Mouse (Mus musculus) embryonic fibroblast, embryonic 13.5 days (primary cell): ENCODE results near the gene Mup4.

Source experiments
- CTCF ChIP-seq: IDR thresholded peaks from 2 replicates; pipeline ENCODE4 v1.5.1; 2011; ENCODE audit warnings: mild to moderate bottlenecking, control low read depth, low read length, moderate library complexity, borderline replicate concordance; ENCODE audit not compliant: insufficient read depth
- POLR2A ChIP-seq: IDR thresholded peaks from 2 replicates; pipeline ENCODE4 v1.6.1; 2011; ENCODE audit warnings: low read depth, mild to moderate bottlenecking, control low read depth, low read length, moderate library complexity

- peak; percentile 63 for TF ChIP-seq CTCF
- TF ChIP-seq POLR2A, result no peak
Observed at GRCm38 (mm10) chr4:59928347-59928746, 32.2 kb downstream of the Mup4 start.
